Mouse (Mus musculus): Measurements from ENCODE around the gene Wdr26.

Wdr26 gene

GRCm38 (mm10) chr1:181237332-181237731 is 25.5 kb upstream of the Wdr26 start:
- ATAC-seq (ENCODE audit: low TSS enrichment) = no peak

- ATAC-seq (ENCODE audit: low TSS enrichment) = no peak; the same call in 1 of the 2 replicates
These were observed 22.7 kb upstream of the Wdr26 start for GRCm38 (mm10) chr1:181234326-181235035.

GRCm38 (mm10) chr1:181233734-181234133 is 21.9 kb upstream of the Wdr26 start:
- ATAC-seq (ENCODE audit: low TSS enrichment) = no peak

- ATAC-seq (ENCODE audit: low TSS enrichment) = peak; percentile 66; the same call in 1 of the 2 replicates
These were observed 20.7 kb upstream of the Wdr26 start for GRCm38 (mm10) chr1:181232307-181233027.

DNA sequence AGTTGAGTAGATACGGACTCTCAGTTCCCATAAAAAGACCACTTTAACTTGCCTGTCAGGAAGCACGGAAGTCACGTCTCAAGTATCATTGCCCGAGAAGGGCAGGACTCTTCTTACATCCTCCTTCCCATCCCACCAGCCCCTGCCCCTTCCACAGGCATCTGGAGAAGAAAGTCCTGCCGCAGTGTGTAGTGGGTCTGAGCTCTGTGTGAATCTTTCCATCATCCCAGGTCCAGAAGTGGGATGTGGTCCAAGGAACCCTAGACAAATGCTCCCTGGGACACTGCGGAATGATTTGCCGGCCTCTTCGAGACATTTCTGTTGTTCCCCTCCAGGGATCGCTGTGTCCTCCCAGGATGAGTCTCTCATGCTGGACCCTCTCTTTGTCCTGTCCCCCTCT is 20.0 kb upstream of the Wdr26 start:
- no peak for ATAC-seq (ENCODE audit: low TSS enrichment)

- ATAC-seq (ENCODE audit: low TSS enrichment) = no peak
These were observed 19.5 kb upstream of the Wdr26 start for GRCm38 (mm10) chr1:181231262-181231661.

DNA sequence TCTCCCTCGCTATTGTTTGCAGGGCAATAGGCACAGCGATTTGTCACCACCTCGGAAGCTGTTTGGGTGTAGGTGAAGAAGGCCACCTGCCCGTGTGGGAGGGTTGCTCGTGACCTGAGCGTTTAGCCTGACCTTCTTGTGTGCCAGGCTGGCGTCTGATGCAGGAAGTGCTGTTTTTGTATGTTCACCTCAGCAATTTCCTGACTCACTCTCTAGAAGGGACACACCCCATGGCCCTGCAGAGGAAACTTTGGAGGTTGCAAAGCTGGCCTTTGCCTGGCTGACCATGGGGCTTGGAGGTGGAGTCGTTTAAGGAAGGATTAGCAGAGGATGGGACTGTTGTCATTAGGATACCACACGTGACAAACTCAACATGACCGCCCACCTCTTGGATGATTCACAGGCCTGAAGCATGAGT is 18.9 kb upstream of the Wdr26 start:
- no peak for ATAC-seq (ENCODE audit: low TSS enrichment)

GRCm38 (mm10) chr1:181229046-181229445 is 17.2 kb upstream of the Wdr26 start:
- ATAC-seq (ENCODE audit: low TSS enrichment) = no peak

DNA sequence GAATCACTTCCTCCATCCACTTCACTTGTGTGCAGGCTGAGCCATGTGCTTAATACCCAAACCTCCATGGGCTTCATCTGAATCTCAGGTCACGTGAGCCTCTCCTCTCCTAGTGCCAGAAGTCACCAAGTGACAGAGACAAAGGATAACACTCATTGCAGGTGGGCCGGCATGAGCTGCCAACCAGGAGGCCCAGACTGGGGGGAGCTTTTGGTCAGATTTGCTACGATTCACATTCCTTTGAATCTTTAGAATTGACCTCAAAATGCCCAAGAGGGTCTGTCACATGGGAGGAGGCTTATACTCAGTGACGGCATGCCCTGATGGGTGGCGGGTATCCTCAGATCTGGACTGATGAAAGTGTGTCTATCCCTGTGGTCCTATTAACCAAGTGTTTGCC is 16.8 kb upstream of the Wdr26 start:
- no peak for ATAC-seq (ENCODE audit: low TSS enrichment)

GRCm38 (mm10) chr1:181227804-181228203 is 16.0 kb upstream of the Wdr26 start:
- ATAC-seq (ENCODE audit: low TSS enrichment) = no peak

GRCm38 (mm10) chr1:181226850-181227249 is 15.0 kb upstream of the Wdr26 start:
- ATAC-seq (ENCODE audit: low TSS enrichment) = peak; percentile 32; the same call in 1 of the 2 replicates

DNA sequence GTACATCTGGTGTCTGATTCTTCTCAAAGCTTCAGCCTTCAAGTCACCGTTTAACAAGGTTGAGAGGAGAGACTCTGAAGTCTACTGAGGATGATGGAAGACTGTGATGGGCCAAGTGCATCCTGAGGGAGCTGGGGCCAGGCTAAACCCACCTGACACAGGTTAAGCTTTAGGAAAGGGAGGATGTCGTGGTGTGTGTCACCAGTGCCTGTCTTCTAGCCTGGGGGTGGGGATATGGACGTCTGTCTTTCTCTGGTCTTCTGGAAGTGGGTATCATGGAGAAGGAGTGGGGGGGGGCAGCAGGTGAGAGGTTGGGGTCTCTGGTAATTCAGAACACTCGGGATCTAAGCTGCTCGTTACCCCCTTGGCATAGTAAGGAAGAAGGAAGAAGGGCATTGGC is 13.5 kb upstream of the Wdr26 start:
- ATAC-seq (ENCODE audit: low TSS enrichment) = no peak

- ATAC-seq (ENCODE audit: low TSS enrichment) = peak; percentile 79
These were observed 10.2 kb upstream of the Wdr26 start for GRCm38 (mm10) chr1:181222041-181222440.

- no peak for ATAC-seq (ENCODE audit: low TSS enrichment)
These were observed 4.5 kb upstream of the Wdr26 start for GRCm38 (mm10) chr1:181216315-181216714.

- no peak for ATAC-seq (ENCODE audit: low TSS enrichment)
These were observed 2.7 kb upstream of the Wdr26 start for GRCm38 (mm10) chr1:181214296-181215035.

GRCm38 (mm10) chr1:181211403-181211919 is 340 bp downstream of the Wdr26 start:
- no peak; the same call in 1 of the 2 replicates for ATAC-seq (ENCODE audit: low TSS enrichment)

GRCm38 (mm10) chr1:181210601-181211402 is 999 bp downstream of the Wdr26 start:
- ATAC-seq (ENCODE audit: low TSS enrichment) = no peak; the same call in 1 of the 2 replicates

DNA sequence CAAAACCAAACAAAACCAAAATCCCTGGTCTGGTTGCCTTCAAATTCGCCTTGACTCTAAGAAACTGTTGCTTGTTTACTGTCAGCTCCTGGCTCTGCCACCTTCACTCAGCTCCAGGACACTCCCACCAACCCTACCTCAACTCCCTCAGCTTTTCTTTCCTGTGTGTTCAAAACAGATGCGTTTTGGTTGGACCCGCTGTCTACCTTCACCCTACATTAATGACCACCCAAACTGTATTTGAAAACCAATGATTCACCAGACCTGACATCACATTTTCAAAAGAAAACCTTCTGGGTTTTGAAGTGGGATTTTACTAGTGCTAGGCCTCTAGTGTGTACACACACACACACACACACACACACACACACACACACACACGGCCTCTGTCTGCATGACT is 1.7 kb downstream of the Wdr26 start:
- ATAC-seq (ENCODE audit: low TSS enrichment) = no peak

GRCm38 (mm10) chr1:181199446-181199845 is 12.4 kb downstream of the Wdr26 start:
- no peak for ATAC-seq (ENCODE audit: low TSS enrichment)

GRCm38 (mm10) chr1:181188925-181189324 is 22.9 kb downstream of the Wdr26 start:
- ATAC-seq (ENCODE audit: low TSS enrichment) = no peak

GRCm38 (mm10) chr1:181170210-181170609 is 41.6 kb downstream of the Wdr26 start:
- ATAC-seq (ENCODE audit: low TSS enrichment) = no peak

All from frontal cortex, adult (tissue).